Mouse (Mus musculus): ENCODE measurements around the gene Olfr20.
"Not testable (repeated sequence)": the region's sequence is repeated elsewhere in the genome, so short reads cannot be mapped to it uniquely, and the experiment has no call there.

Gene Olfr20

DNA sequence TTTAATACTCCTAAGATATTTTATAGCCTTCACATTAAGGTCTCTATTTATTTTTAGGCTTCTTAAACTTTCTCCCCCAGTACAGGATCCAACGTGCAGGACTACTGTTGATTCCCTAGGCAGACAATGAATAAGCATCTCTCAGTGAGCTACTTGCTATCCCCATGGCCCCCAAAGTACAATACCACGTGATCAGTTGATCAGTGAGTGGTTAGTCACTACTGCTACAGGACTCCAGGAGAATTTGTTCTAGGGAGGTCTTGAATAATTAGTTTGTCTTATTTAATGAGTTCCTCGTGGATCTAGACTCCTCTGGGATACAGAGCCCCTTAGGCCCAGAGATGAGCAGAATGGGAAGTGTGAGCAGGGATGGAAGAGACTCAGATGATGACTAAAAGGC lies at the start of gene Olfr20:
TSS of gene Olfr20 (plus strand) at position 301 of the 400 bp plus-strand sequence.
- no peak for DNase-seq (ENCODE audit: low spot score in 2 of 2)

DNA sequence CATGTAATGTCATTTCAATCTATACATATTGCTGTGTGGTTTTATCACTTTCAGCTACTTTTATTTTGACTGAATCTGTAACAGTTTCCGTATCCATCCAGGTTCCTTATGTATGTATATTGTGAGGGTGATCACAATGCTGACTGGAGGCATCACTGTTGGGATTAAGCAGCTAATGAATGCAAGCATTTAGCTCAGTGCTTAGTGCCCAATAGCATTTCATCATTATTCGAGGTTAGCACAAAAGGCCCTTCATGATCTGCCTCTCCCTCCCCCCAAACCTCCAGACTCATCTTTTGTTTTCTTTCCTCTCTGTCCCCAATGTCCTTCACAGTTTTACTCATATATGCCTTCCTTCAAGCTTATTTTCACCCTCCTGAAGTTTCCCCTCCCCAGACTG lies 47.5 kb upstream of the Olfr20 start:
- DNase-seq (ENCODE audit: low spot score in 2 of 2), result no peak

GRCm38 (mm10) chr11:73315961-73316360 lies 34.6 kb upstream of the Olfr20 start:
- DNase-seq (ENCODE audit: low spot score in 2 of 2), result no peak

GRCm38 (mm10) chr11:73318581-73318980 lies 32.0 kb upstream of the Olfr20 start:
- DNase-seq (ENCODE audit: low spot score in 2 of 2), result peak; percentile 14 to 48

GRCm38 (mm10) chr11:73321064-73321463 lies 29.5 kb upstream of the Olfr20 start:
- not testable (repeated sequence) for DNase-seq (ENCODE audit: low spot score in 2 of 2)

- DNase-seq (ENCODE audit: low spot score in 2 of 2), result peak; percentile 13 to 17
Measured at GRCm38 (mm10) chr11:73323906-73324830, 26.4 kb upstream of the Olfr20 start.

- peak; percentile 23 to 40 for DNase-seq (ENCODE audit: low spot score in 2 of 2)
Measured at GRCm38 (mm10) chr11:73326485-73326886, 24.1 kb upstream of the Olfr20 start.

GRCm38 (mm10) chr11:73327361-73327760 lies 23.2 kb upstream of the Olfr20 start:
- no peak for DNase-seq (ENCODE audit: low spot score in 2 of 2)

- no peak for DNase-seq (ENCODE audit: low spot score in 2 of 2)
Measured at GRCm38 (mm10) chr11:73329442-73329841, 21.1 kb upstream of the Olfr20 start, which contains the start of the genes Aspa, Gm49340 and Spata22. Aspa (minus strand) TSS chr11:73329596. Gm49340 (plus strand) TSS chr11:73329741. Spata22 (plus strand) TSS chr11:73329741.

DNA sequence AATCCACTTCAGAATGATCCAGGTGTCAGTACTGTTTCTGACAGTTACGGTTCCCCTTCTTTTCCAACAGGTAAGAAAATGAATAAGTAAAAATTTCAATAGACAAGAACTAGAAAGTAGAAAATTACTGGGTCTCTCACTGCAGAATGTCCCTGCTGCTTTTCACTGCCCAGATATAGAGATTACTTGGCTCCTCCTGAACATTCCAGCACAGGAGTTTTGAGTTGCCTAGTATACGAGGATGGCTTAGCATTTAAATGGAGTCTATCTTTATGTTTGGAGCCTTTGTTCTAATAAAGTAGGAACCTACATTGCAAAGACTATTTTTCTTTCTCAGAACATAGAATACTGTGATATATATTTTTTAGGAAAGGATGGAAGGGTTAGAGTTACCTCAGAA lies 17.2 kb upstream of the Olfr20 start:
- DNase-seq (ENCODE audit: low spot score in 2 of 2), result no peak

DNA sequence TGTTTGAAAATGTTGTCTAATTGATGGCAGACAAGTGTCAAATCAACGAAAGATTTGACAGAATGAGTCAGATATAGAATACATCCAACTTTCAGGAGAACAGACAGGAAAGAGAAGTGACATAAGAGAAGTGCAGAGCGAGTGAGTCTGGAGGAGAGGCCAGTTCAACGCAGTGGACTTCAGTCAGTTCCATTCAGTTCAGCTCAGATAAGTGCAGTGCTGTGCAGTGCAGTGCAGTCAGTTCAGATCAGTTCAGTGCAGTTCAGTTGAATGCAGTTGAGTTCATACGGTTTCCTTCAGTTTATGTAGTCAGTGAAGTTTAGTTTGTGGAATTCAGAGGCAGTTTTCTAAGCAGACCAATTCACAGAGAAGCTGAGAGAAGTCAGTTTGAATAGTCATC lies 13.7 kb upstream of the Olfr20 start:
- DNase-seq (ENCODE audit: low spot score in 2 of 2), result no peak

GRCm38 (mm10) chr11:73370946-73371345 lies 20.4 kb downstream of the Olfr20 start, which contains the start of gene Olfr376:
Olfr376 (plus strand) TSS chr11:73371246.
- DNase-seq (ENCODE audit: low spot score in 2 of 2), result no peak

GRCm38 (mm10) chr11:73395374-73395773 lies 44.8 kb downstream of the Olfr20 start:
- no peak for DNase-seq (ENCODE audit: low spot score in 2 of 2)

DNA sequence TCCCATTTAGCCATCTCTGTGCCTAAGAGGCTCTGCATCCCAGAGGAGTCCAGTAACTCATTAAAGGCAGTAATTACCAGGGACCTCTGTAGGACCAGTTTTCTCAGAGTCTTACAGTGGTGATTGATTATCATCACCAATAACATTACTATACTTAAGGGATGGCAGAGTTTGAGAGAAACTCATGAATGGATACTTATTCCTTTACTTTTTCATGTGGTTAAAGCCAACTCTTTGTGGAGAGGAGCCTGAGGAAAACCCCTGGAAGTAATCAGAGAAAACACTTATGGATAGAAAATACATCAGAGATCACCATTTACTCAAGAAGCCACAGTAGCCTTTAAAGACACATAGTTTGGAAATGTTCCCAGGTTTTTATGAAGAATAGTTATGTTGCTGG lies 48.9 kb downstream of the Olfr20 start, which contains the start of gene Olfr1:
TSS of gene Olfr1 (minus strand) at position 101 of the 400 bp plus-strand sequence.
- DNase-seq (ENCODE audit: low spot score in 2 of 2), result no peak
